Mouse (Mus musculus) liver, adult 2 months (tissue): ENCODE results near the gene Eif4g1.

ENCODE experiments used
- CTCF ChIP-seq: fragments of 200-500 bp; IDR thresholded peaks from 2 replicates; pipeline ENCODE4 v1.5.1; 2011; ENCODE audit warnings: low read depth, low read length, control low read depth
- POLR2A ChIP-seq: fragments of 200-500 bp; IDR thresholded peaks from 2 replicates; pipeline ENCODE4 v1.6.1; 2011; ENCODE audit warnings: low read length, control low read depth; ENCODE audit not compliant: insufficient read depth; ENCODE audit errors: extremely low read depth

- TF ChIP-seq POLR2A, result no peak
- no peak for TF ChIP-seq CTCF
These were observed 47.5 kb downstream of the Eif4g1 start for GRCm38 (mm10) chr16:20715566-20715965.
